Mouse (Mus musculus) c-Kit-negative CD71-positive TER-119-positive erythroid progenitor cells, embryonic 14.5 days (primary cell): ENCODE results near the gene Prss32.
"Not testable (repeated sequence)": the region's sequence is repeated elsewhere in the genome, so short reads cannot be mapped to it uniquely, and the experiment has no call there.

ENCODE experiments used
- DNase-seq: peaks from one replicate; pipeline ENCODE4 v3.0.0-alpha.2; 2013; ENCODE audit warnings: low read depth, low spot score

Prss32 gene

DNA sequence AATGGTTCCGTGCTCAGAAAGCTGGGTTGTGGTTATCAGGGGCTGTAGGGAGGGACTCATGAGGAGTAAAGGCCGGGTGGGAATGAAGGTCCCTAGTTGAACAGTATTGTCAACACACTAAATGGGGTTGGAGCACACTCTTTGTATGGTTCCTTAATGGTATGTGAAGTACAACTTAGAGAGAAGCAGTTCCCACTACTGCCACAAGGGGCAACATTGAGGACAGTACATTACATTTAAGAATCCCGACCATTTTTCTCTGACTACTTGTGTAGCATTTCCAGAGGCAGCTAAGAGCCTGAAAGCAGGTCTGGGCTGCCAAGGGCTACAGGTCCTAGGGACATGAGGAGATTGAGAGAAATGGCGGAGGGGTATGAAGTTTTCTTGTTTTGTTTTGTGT, 2.5 kb upstream of the Prss32 start:
- no peak for DNase-seq

DNA sequence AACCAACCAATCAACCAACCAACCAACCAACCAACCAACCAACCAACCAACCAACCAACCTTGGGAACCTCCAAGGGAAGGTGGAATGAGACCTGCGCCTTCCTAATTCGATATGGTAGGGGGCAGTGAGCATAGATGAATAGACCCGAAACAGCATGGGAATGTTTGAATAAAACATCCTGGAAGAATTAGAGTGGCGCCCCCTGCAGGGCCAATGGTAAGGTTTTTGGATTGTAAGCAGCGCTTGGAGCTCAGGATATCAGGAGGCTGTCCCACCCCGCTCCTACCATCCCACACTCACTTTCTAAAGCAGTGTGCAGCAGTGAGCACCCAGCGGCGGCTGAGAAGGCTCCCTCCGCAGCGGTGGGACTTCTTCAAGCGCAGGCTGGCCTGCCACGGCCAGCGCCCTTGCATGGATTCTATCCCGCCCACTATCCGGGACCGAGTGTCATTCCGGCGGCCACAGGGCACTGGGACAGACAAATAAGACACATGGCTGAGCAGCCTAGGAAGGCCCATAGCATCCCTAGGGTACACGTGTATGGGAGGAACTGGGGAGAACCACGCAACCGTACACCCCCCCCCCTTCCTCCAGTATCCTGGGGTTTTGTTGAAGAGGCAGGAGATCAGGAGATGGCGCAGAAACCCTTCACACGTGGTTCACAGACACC, 379 bp upstream of the Prss32 start:
- DNase-seq: no peak

DNA sequence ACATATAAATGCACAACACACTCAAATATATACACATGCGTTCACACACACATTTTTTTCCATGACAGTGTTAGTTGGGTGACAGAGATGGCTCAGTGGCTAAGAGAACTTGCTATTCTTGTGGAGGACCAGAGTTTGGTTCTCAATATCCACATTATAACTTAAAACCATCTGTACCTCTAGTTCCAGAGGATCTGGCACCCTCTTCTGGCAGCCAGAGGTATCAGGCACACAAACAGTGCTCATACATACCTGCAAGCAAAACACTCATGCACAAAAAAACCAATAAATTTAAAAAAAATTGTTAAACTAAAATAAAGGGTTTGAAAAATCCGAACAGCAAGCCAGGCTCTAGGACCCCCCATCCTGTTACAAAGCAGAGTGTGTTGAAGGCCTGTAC, 6.4 kb downstream of the Prss32 start:
- no peak for DNase-seq

DNA sequence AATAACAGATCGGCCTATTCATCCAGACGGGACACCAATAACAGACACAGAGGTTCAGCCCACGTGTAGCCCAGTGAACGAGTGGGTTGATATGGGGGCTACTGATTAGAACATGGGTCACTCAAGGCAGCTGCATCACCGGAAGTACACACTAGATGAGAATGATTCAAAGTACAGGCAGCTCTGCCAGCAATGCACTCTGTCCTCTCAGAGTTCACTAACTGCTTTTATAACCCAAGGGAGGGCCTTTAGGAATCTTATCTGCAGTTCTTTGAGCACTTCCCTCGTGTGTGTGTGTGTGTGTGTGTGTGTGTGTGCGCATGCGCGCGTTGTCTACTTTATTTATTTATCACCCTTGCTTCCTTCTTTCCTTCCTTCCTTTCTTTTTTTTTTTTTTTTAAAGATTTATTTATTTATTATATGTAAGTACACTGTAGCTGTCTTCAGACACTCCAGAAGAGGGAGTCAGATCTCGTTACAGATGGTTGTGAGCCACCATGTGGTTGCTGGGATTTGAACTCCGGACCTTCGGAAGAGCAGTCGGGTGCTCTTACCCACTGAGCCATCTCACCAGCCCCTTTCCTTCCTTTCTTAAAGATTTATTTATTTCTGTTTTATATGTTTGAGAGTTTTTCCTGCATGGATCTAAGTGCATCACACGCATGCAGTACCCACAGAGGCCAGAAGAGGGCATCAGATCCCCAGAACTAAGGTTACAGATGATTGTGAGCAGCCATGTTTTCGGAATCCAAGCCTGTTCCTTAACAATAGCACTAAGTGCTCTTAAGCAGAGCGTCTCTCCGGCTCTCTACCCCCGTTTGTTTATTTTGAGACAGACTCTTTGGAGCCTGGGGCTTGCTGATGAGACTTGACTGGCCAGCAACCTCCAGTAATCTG, 7.4 kb downstream of the Prss32 start:
- DNase-seq: no peak

DNA sequence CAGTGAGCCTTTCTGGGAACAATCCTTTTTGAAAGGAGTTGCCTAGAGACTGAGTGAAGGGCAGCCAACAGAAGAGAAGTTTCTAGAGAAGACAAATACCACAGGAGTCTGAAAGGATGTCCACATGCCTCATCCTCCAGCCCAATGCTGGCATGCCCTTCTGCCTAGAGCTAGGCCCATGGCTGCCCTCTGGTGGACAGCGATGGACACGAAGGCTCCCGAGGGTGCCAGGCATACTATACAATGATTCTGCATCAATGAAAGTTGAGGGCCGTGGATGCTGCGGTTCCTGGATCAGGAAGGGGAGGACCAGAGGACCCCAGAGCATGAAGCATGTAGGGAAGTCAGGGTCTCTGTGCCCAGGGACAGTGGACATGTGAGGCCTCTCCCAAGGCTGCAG, 9.6 kb downstream of the Prss32 start:
- no peak for DNase-seq

DNA sequence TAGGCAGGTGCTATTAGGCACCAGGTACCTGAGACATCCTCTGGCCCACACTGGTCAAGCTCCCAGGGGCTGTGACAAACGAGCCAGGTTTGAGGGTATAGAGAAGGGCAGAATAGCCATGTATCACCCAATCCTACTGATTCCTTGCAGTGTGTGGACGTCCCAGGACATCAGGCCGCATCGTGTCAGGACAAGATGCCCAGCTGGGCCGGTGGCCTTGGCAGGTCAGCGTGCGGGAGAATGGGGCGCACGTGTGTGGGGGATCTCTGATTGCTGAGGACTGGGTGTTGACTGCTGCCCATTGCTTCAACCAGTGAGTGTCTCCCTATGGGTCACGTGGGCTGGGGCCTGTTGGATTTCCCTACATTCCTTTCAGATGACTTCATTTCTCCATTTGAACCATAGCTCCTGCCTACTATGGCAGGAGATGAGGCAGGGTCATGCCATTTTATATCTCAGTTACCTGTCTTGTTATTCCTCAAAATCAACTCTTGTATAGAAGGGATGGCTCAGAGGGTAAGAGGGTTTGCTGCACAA, 10.6 kb downstream of the Prss32 start:
- no peak for DNase-seq

DNA sequence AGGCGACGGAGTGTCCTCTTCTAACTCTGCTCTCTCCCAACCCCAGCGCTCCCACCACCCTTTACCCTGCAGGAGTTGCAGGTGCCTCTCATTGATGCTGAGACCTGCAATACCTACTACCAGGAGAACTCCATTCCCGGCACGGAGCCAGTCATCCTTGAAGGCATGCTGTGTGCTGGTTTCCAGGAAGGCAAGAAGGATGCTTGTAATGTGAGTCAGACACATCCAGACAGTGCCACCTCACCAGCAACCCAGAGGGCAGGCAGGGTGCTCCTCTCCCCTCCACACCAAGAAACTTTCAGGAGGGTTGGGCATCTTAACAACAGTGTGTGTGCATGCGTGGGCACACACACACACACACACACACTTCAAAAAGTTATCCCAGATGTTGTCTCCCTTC, 13.5 kb downstream of the Prss32 start:
- DNase-seq: no peak

DNA sequence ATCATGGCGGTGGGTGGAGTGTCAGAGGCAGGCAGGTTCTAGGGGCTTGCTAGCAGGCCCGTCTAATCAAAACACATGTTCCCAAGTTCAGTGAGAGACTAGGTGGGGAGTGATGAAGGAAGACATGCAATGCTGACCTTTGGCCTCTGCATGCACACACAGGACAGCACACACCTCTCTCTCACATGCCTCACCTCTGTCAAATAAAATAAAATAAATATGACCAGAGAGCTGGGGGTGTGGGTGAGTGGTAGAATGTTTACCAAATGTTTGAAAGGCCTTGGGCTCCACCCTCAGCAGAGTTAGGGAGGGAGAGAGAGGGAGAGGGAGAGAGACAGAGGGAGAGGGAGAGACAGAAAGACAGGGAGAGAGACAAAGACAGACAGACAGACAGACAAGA, 14.3 kb downstream of the Prss32 start:
- DNase-seq: no peak

DNA sequence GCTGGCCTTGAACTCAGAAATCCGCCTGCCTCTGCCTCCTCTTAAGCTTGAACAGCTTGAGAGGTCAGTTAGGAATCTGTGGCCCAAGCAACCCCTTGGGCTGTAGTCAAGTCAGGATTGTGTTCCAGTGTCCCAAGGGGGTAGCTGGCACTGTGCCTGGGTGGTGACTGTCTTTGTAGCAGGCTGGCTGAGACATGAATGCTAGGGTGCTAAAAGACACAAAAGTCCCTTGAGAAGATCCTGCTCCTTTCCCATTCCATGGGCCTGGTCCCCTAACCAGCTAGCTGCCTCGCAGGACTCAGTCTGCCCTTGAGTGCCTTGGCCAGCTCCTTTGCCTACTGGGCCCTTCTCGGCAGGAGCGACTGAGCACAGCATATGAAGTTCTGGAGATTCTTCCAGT, 19.3 kb downstream of the Prss32 start:
- DNase-seq: no peak

DNA sequence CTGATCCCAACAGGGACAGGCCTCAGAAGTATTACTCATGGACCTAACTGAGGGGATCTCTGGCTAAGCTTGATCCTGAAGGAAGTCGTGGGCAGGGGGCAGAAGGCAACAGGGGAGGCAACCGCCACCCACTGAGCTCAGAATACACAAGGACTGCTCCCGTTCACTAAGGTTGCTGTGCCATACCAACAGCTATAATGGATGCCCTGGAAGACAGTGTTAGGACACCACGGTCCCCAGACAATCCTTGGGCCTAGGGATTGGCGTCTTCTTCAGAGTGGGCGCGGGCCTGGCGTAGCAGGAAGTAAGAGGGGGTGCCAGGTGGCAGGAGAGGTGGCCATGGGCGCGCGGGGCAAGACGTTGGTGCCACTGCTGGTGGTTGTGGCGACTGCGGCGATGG, 24.1 kb downstream of the Prss32 start, which contains the start of gene Prss21:
Prss21 (plus strand) TSS at position 301 of the 400 bp plus-strand sequence.
- DNase-seq: no peak

DNA sequence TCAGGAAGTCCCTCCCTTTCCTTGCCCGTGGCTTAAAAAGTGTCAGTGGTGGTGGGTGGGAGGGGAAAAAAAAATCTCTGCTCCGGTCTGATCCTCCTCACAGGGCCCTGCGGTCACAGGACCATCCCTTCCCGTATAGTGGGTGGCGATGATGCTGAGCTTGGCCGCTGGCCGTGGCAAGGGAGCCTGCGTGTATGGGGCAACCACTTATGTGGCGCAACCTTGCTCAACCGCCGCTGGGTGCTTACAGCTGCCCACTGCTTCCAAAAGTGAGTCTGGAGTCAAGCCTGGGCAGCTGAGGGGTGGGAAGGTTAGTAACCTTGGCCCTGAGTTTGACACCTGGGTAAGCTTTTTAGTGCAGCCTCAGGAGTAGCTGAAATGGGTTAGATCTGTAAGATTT, 24.9 kb downstream of the Prss32 start:
- DNase-seq: no peak

DNA sequence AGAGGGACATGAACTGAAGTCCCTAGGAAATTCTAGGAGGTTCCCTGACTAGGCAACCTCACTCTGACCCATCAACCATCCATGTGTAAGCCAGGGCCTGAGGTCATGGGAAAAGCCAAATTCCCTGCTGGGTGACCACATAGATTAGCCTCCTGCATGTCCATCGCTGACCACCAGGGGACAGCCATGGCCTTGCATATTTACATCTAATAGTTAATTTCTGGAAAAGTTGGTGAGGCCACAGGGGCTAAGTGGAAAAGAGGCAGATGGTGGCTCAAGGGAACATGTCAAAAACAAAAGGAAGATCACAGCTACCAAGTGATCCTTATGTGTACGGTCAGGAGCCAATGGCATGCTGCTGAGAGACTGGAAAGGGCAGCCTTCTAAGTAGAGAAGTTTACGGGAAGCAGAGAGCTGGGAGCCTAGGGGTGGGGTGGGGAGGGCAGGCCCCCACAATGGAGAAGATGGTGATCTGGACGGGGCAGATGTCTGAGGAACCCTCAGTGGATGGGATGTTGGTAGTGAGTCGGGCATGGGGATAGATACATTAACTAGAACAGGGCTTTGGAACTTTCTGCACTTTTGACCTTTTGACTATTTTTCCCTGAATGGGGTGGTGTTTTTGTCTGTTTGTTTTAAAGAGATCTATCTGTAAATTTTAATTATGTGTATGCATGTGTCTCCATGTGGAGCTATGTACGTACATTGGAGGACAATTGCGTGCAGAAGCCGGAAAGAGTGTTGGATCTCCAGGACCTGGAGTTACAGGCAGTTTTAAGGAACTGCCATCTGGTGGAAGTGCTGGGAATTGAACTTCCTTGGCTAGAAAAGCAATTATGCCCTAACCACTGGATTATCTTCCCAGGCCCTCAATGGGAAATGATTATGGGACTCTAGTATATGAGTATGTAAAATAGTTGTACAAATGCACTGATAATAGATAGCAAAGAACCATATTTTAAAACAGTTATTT, 30.5 kb downstream of the Prss32 start:
- DNase-seq: no peak

DNA sequence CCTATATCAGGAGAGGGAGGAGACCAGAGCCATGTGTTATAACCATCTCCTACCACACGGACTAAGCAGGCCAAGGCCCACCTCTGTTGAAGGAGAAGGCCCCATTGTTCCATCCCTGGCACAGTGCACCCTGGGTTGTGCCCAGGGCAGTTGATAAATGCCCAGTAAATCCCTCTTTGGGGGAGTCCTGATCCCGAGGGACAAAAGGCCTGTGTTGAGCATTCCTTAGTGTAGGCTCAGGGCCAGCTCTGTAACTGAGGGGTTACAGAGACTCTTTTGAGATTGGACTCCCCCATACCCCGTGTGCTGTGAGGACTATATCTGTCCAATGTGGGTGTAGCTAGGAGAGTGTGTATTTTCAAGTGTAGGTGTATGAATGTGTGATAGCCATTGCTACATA, 33.1 kb downstream of the Prss32 start:
- no peak for DNase-seq

DNA sequence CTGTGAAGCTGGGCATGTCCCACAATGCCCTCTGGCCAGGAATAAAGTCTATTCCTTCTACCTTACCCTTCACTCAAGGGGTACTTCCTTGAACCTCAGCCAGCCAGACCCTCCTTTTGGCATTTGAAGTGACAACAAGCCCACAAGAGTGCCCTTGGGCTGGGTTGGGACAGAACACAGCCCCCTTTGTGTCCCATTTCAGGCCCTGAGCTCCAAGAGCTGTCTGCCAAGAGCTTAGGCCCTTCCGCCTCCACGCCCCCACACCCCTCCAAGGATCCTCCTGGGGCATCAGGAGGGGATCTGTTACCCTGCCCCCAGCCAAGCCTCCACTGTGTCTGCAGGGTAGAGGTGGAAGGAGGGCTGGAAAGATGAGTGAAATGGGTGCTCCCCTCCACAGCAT, 33.5 kb downstream of the Prss32 start:
- DNase-seq: no peak

DNA sequence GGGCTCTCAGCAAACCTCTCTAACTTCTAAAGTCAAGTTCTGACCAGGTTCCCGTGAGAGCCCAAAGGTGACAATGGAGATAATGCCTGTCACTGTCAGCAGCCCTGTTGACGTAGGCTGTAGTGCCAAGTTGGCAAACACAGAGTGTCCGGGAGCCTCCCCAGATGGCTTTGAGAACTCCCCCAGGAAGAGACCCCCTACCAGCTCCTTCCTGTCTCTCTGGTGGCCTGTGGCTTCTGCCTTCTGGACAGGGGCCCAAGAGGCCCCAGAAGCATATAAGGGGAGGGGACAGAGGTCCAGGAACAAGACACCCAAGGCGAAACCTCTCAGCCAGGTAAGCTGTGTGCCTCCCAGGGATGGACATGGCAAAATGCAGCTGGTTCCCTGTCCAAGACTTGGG, 36.9 kb downstream of the Prss32 start, which contains the start of the genes Dcpp1 and Dcpp2:
Dcpp1 (plus strand) TSS at position 301 of the 400 bp plus-strand sequence.
Dcpp2 (plus strand) TSS at position 305 of the 400 bp plus-strand sequence.
- not testable (repeated sequence) for DNase-seq
